In genomic region chr16:92321341-92321740, GRCm38 (mm10) we compare ENCODE assay signal across 38 mouse cellular contexts. TPM values are rescaled to one million over a fixed set of nuclear protein-coding genes. Genes with fewer than 3 reads are reported as not detected.
"Had no signal": no experiment of that assay in that cellular context is flagged by ENCODE, and none has a peak within 500 bp of the region (broad histone marks: within the 10 kb centered on the region; RNA-seq: fewer than 3 reads in every experiment).

Fam243 (minus strand) TSS chr16:92321441.

- H3K4me1 ChIP-seq: liver, embryonic 15.5 days; lung, embryonic 15.5 days had no signal

- H3K27me3 ChIP-seq: limb, embryonic 12.5 days; limb, embryonic 13.5 days; limb, embryonic 15.5 days; liver, embryonic 15.5 days; lung, embryonic 15.5 days; midbrain, embryonic 12.5 days; midbrain, embryonic 13.5 days; midbrain, embryonic 15.5 days had no signal

- H3K36me3 ChIP-seq: limb, embryonic 10.5 days; limb, embryonic 12.5 days; limb, embryonic 13.5 days; limb, embryonic 15.5 days; liver, embryonic 12.5 days; liver, embryonic 13.5 days; liver, embryonic 15.5 days; lung, embryonic 15.5 days; midbrain, embryonic 10.5 days; midbrain, embryonic 12.5 days; midbrain, embryonic 13.5 days; midbrain, embryonic 15.5 days had no signal

- DNase-seq: left cerebral cortex, postnatal 4 days; liver; liver, embryonic 13.5 days; liver, postnatal 0 days; lung, adult 18-20 months; lung, adult 2 months; lung, embryonic 14.5 days; lung, postnatal 10 days; lung, postnatal 14 days; lung, postnatal 36 days; lung, postnatal 4 days; midbrain, embryonic 14.5 days had no signal

- H3K4me3 ChIP-seq: left cerebral cortex, adult 2 months; limb, embryonic 10.5 days; limb, embryonic 12.5 days; limb, embryonic 13.5 days; limb, embryonic 15.5 days; liver, embryonic 12.5 days; liver, embryonic 13.5 days; liver, embryonic 15.5 days; lung, embryonic 15.5 days; megakaryocyte, embryonic 14.5 days; midbrain, embryonic 10.5 days; midbrain, embryonic 12.5 days; midbrain, embryonic 13.5 days; midbrain, embryonic 15.5 days; myocyte had no signal

- H3K27ac ChIP-seq: limb, embryonic 10.5 days; limb, embryonic 12.5 days; limb, embryonic 13.5 days; limb, embryonic 15.5 days; liver, embryonic 12.5 days; liver, embryonic 13.5 days; liver, embryonic 14.5 days; liver, embryonic 15.5 days; lung, embryonic 15.5 days; macrophage; midbrain, embryonic 10.5 days; midbrain, embryonic 12.5 days; midbrain, embryonic 13.5 days; midbrain, embryonic 15.5 days had no signal

RNA-seq across cellular contexts. Expression of gene Fam243, which starts in this region (rescaled TPM):
- polyA plus RNA-seq: limb, embryonic 10.5 days; limb, embryonic 11.5 days; limb, embryonic 12.5 days; limb, embryonic 13.5 days; limb, embryonic 14.5 days; limb, embryonic 15.5 days; liver, adult 2 months; liver, embryonic 11.5 days; liver, embryonic 12.5 days; liver, embryonic 13.5 days; liver, embryonic 15.5 days; liver, embryonic 16.5 days; liver, postnatal 0 days; lung, adult 2 months; lung, embryonic 14.5 days; lung, embryonic 15.5 days; lung, embryonic 16.5 days; lung, postnatal 0 days; macrophage; midbrain, embryonic 11.5 days; midbrain, embryonic 12.5 days; midbrain, embryonic 13.5 days; midbrain, embryonic 14.5 days; midbrain, embryonic 16.5 days; midbrain, postnatal 0 days; myocyte had no signal
